Mouse (Mus musculus) splenic B cell, adult 2 months (primary cell): ENCODE measurements around the gene Gm45234.
"Not testable (repeated sequence)": the region's sequence is repeated elsewhere in the genome, so short reads cannot be mapped to it uniquely, and the experiment has no call there.

Source experiments
- DNase-seq: peaks from one replicate; pipeline ENCODE4 v3.0.0-alpha.2; 2011; ENCODE audit warnings: low read depth, low spot score
- H3K27me3 ChIP-seq: 2 replicates; pipeline ENCODE4 v1.6.1; 2012; ENCODE audit warnings: mild to moderate bottlenecking, low read length, moderate library complexity, mixed read lengths; ENCODE audit not compliant: control insufficient read depth, poor library complexity, insufficient read depth, severe bottlenecking
- H3K36me3 ChIP-seq: 2 replicates; pipeline ENCODE4 v1.6.1; 2012; ENCODE audit warnings: mild to moderate bottlenecking, low read length, moderate library complexity, mixed read lengths; ENCODE audit not compliant: control insufficient read depth, poor library complexity, insufficient read depth, severe bottlenecking

The Gm45234 gene

DNA sequence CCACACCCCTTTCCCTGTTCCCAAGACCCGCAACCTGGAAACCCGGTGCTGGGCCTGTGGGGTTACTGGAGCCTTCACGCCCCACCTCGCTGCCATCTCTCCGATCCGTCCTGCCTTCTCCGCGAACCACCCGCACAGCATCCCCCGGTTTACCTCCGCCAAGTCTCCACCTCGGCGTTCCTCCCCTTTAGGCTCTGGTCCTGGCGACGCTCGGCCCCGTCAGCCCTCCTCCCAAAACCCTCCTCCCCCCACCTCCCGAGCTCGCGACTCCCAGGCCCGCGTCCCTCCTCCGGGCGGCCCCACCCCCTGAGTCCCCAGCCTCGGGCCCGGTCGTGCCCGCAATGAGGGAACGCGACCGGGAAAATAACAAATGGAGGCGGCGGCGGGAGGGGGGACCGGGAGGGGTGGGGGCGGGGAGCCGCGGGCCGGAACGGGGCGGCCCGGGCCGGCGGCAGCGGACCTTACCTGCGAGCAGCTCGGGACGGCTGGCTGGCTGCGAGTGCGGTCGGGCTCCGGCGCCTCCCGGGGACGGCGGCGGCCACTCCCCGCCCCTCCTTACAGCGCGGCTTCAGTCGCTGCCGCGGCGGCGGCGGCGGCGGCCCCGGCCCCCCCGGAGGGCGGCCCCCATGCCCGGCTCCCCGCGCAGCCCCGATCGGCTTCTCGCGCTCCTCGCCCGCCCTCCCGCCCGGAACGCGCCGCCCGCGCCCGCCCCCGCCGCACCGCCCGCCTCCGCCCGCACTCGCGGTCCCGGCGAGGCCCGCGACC lies at the start of gene Gm45234, which contains the start of gene Atn1:
TSS of gene Gm45234 (minus strand) at position 191 of the 765 bp plus-strand sequence.
TSS of gene Atn1 (minus strand) at position 694 of the 765 bp plus-strand sequence.
- DNase-seq: peak; percentile 50
- no peaks in the 10 kb centered on the region for H3K27me3 ChIP-seq
- no peaks in the 10 kb centered on the region for H3K36me3 ChIP-seq

DNA sequence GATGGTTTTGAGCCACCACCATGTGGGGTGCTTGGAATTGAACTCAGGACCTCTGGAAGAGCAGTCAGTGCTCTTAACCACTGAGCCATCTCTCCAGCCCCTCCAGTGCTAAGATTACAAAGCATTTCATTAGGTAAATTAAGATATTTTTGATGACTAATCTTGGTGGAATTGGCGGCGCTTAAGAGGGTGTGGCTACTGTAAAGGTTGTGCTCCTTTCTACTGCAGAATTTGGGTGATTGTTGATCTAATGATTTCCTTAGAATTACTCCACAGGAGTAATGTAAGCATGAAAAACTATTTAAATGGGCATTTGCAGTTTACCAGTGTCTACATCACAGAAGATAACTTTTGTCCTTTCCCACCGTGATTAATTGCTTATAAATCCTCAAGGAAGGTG lies 48.5 kb upstream of the Gm45234 start:
- no peaks in the 10 kb centered on the region; the same call in 1 of the 2 replicates for H3K27me3 ChIP-seq
- H3K36me3 ChIP-seq: no peaks in the 10 kb centered on the region
- DNase-seq: no peak

DNA sequence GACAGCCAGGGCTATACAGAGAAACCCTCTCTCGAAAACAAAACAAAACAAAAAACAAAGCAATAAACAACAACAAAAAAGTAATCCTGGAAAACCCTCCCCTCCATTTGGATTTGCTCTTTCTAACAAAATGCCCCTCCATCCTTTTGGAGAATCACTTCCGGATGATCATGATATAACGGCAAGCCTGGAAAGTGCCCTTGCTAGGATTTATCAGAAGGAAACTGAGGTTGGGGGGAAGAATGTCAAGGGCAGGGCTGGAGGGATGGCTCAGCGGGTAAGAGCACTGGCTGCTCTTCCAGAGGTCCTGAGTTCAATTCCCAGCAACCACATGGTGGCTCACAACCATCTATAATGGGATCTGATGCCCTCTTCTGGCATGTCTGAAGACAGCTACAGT lies 47.9 kb upstream of the Gm45234 start:
- not testable (repeated sequence) for H3K27me3 ChIP-seq, H3K36me3 ChIP-seq, DNase-seq

DNA sequence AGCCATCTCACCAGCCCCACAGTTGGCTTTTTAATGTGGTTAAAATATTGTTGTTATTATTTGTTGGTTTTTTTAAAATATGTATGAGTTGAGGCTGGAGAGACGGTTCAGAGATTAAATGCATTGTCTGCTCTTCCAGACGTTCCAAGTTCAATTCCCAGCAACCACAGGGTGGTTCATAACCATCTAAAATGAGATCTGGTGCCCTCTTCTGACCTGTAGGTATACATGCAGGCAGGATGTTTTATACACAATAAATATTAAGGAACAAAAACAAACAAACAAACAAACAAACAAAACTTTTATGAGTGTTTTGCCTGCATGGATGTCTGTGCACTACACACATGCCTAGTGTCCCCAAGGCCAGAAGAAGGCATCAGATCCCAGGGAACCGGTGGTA lies 47.2 kb upstream of the Gm45234 start:
- Histone ChIP-seq H3K27me3 (no peaks in the 10 kb centered on the region; the same call in 1 of the 2 replicates), H3K36me3 (no peaks in the 10 kb centered on the region)
- DNase-seq: no peak

DNA sequence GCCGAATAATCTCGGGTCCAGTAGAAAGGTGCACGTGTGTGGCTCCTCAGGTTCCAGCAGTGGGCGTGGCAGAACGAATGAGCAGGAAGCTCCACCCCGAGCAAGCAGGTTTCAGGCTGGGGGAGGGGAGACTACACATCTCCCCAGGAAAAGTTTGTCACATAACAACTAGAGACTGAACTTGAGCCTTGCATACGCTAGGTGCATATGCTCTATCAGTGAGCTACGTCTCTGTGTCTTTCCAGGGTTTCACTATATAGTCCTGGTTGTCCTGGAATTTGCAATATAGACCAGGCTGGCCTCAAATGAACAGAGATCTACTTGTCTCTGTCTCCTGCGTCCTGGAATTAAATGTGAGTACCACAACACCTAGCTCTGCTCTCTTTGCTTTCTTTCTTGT lies 46.6 kb upstream of the Gm45234 start:
- H3K27me3 ChIP-seq, H3K36me3 ChIP-seq, DNase-seq: not testable (repeated sequence)

DNA sequence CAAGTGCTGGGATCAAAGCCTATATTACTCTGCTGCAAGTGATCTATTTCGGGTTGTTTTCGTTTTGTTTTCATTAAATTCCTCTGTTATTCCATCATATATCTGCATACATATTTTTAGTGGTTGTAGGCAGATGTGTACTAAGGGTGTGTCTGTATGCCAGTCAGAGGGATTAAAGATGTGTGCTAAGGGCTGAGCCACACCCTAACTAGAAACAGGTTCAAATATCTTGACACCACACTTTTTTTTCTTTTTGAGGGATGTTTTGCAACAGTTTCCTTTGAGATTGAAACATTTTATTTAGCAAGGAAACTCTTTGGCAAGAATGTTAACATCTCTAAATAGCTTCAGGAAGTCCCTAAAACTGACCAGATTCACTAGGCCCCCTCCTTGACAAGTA lies 40.4 kb upstream of the Gm45234 start:
- no peaks in the 10 kb centered on the region for H3K36me3 ChIP-seq
- DNase-seq: no peak
- H3K27me3 ChIP-seq: no peaks in the 10 kb centered on the region

DNA sequence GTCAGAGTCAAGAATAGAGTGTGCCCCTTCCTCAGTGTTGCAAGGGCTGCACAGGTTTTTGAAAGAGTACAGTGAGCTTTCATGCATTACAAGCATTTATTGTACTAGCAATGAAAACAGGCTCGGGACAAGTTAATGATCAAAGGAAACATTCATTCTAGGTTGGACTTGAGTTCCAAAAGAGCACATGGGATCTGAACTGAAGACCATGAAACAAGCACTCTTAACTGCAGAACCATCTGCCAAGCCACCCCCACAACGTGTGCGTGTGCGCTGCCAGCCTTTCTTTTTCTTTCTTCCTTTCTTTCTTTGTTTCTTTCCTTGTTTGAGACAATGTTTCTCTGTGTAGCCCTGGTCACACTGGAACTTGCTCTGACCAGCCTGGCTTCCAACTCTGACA lies 40.0 kb upstream of the Gm45234 start:
- H3K27me3 ChIP-seq: no peaks in the 10 kb centered on the region
- no peak for DNase-seq
- no peaks in the 10 kb centered on the region for H3K36me3 ChIP-seq

DNA sequence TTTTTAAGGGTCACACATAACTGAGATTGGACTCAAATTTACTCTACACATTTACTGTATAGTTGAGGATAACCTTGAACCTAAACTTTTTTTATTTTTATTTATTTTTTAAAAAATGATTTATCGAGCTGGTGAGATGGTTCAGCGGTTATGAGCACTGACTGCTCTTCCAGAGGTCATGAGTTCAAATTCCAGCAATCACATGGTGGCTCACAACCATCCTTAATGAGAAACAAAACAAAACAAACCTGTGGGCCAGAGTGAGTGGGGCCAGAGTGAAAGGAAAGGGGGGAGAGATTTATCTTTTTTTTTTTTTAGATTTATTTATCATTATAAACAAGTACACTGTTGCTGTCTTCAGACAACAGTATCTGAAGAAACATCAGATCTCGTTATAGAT lies 36.1 kb upstream of the Gm45234 start:
- H3K36me3 ChIP-seq: no peaks in the 10 kb centered on the region
- no peaks in the 10 kb centered on the region for H3K27me3 ChIP-seq
- DNase-seq: no peak

DNA sequence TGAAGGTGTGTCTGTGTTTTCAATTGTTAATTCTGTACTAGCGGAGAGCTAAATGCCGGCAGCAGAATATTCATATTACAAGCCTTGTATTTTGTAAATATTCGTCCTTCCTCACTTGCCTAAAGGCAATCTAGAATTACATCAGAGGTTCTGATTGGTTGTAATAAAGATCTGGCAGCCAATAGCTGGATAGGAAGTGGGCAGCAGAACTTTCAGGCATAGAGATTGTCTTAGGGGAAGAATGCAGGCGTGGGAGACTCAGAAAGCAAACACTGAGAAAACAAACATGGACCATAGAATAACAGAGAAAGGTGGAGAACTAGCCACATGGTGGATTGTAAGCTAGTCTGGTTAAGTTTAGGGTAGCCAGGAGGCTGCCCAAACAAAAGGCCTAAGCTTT lies 34.3 kb upstream of the Gm45234 start:
- H3K36me3 ChIP-seq: no peaks in the 10 kb centered on the region
- no peak for DNase-seq
- no peaks in the 10 kb centered on the region for H3K27me3 ChIP-seq

DNA sequence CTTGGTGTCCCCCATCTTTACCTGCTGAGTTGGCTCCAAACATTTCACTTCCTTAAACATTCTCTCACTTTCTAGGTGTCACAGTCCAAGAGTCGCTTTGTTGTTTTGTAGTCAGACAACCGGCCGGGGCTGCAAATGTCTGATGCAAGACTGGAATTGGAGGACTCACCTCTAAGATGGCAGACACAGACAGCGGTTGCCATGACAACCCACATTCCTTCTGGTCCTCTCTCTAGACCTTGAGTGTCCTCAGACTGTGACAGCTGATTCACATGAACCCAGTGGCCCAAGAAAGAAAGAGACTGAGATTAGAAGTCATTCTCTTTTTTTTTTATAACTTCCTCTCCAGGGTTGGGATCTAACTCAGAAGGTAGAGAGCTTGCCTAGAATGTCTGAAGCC lies 33.7 kb upstream of the Gm45234 start:
- no peak for DNase-seq
- H3K27me3 ChIP-seq: no peaks in the 10 kb centered on the region
- H3K36me3 ChIP-seq: no peaks in the 10 kb centered on the region

DNA sequence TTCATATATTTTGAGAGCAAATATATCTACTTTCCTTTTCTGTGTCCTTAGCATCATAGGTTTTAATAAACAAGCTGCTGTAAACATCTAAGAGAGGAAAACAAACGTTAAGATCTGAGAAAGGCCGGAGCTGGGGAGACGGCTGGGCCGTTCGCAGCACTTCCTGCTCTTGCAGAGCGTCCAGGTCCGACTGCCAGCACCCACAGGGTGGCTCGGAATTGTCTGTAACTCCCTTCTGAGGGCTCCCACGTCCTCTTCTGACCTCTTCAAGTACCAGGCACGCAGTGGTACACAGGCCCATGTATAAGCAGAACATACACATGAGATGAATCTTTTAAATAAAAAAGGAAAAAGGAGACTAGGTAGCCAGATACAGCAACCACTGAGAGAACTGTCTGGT lies 31.9 kb upstream of the Gm45234 start:
- no peaks in the 10 kb centered on the region for H3K27me3 ChIP-seq
- no peak for DNase-seq
- H3K36me3 ChIP-seq: no peaks in the 10 kb centered on the region

DNA sequence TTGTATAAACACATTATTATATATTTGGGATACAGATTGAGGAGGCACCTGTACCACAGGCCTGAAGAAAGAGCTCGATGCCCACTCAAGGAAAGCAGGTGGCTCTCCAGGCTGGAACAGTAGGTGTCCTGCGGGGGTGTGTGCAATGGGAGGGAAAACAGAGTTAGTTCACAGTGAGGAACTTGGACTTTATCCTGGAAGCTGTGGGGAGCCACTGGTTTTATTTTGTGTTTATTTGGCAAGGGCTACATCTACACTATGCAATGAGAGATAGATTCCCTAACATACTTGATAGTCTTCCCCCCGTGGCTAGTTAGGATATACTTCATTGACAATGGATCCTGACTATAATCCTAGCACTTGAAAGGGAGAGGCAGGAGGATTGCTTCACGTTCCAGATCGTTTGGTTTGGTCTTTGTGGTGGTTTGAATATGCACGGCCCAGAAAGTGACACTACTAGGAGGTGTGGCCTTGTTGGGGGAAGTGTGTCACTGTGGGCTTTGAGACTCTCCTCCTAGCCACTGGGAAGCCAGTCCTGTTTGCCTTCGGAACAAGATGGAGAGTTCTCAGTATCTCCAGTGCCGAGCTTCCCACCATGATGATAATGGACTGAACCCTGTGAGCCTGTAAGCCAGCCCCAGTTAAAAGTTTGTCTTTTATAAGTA lies 31.1 kb upstream of the Gm45234 start:
- Histone ChIP-seq H3K36me3 (no peaks in the 10 kb centered on the region), H3K27me3 (no peaks in the 10 kb centered on the region)
- DNase-seq: no peak

DNA sequence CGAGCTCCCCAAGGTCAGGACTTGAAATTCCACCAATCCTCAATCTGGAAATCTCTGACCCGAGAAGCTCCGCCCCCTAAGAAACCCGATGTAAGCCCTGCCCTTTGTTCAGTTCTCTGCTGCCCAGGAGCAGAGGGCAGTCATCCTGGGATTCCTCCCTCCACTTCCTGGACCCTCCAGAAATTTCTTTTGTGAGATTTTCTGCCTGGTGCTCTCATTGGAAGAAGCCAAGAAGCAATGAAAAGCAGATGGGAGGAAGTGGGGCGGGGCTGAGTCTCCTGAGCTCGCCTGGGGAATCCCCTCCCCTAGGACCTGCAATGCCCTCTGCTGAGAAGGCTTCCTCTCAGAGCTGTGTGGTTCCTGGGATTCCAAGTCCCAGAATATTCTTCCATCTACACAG lies 26.6 kb upstream of the Gm45234 start:
- peak; percentile 64 for DNase-seq
- no peaks in the 10 kb centered on the region for H3K36me3 ChIP-seq
- no peaks in the 10 kb centered on the region for H3K27me3 ChIP-seq

DNA sequence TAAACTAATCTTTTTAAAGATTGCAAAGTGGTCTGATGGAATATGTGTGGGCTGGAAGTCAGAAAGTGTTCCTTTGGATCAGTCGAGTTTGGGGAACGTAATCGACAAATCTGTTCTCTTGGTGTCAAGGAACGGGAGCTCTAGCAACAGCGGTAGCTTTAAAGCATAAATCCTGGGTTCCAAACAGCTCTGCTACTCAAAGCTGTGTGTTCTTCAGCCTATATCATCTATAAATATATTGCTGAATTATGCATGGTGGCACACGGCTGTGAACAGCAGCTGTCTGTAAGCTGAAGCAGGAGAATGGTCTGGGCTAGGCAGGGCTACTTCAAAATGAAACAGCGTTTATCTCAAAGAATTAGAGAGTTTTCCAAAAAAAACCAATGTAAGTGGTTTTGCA lies 25.1 kb upstream of the Gm45234 start:
- H3K27me3 ChIP-seq: no peaks in the 10 kb centered on the region
- DNase-seq: no peak
- H3K36me3 ChIP-seq: no peaks in the 10 kb centered on the region

DNA sequence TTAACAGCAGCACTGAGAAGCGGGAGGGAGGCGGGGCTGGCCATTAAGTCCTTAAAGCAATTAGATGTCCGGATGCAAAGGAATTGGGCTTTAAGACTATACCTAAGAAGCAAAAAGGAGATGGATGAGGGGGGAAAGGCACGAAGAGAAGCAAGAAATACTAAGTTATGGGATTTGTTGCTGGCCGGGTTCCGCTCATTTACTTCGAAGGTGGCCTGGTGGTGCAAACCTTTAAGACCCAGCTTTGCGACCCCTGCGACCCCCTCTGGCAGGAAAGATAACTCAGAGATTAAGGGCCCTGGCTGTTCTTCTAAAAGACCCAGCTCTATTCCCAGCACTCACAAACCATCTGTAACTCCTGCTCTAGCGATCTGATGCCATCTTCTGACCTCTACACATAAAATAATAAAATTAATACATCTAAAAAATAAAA lies 24.2 kb upstream of the Gm45234 start:
- H3K36me3 ChIP-seq: no peaks in the 10 kb centered on the region
- no peak for DNase-seq

More for the DNA sequence above, 24.2 kb upstream of the Gm45234 start:
- no peaks in the 10 kb centered on the region for H3K27me3 ChIP-seq
